Mouse (Mus musculus) hindbrain, embryonic 16.5 days (tissue): Measurements from ENCODE around the gene Grm7. TPM values are rescaled to one million over a fixed set of nuclear protein-coding genes. Genes with fewer than 3 reads are reported as not detected.

Experiments
- ATAC-seq: fragments of 200-750 bp; cut with Nextera tagmentation; 2 replicates; pipeline ENCODE4 v1.8.0; 2017; ENCODE audit warnings: moderate TSS enrichment, moderate library complexity
- H3K27ac ChIP-seq: fragments of 300-500 bp; sonication (generic); 2 replicates; pipeline ENCODE4 v1.5.1; 2014; ENCODE audit warnings: low read depth, mild to moderate bottlenecking, control low read depth, low read length, moderate library complexity
- H3K27me3 ChIP-seq: fragments of 300-500 bp; sonication (generic); replicated peaks from 2 replicates; pipeline ENCODE4 v1.6.1; 2014; ENCODE audit warnings: low read length; ENCODE audit not compliant: control insufficient read depth, insufficient read depth
- H3K36me3 ChIP-seq: fragments of 300-500 bp; sonication (generic); 2 replicates; pipeline ENCODE4 v1.6.1; 2014; ENCODE audit warnings: mild to moderate bottlenecking, low read length, moderate library complexity, mixed read lengths; ENCODE audit not compliant: control insufficient read depth, insufficient read depth
- H3K4me1 ChIP-seq: fragments of 300-500 bp; sonication (generic); 2 replicates; pipeline ENCODE4 v1.6.1; 2014; ENCODE audit warnings: low read depth, low read length; ENCODE audit not compliant: control insufficient read depth, insufficient read depth
- H3K4me2 ChIP-seq: fragments of 300-500 bp; sonication (generic); 2 replicates; pipeline ENCODE4 v1.6.1; 2014; ENCODE audit warnings: mild to moderate bottlenecking, low read length, control low read depth, moderate library complexity
- H3K4me3 ChIP-seq: fragments of 300-500 bp; sonication (generic); 2 replicates; pipeline ENCODE4 v1.5.1; 2014; ENCODE audit warnings: mild to moderate bottlenecking, low read length, control low read depth, moderate library complexity
- H3K9ac ChIP-seq: fragments of 300-500 bp; sonication (generic); 2 replicates; pipeline ENCODE4 v1.6.1; 2014; ENCODE audit warnings: low read depth, mild to moderate bottlenecking, control low read depth, low read length, moderate library complexity
- H3K9me3 ChIP-seq: fragments of 300-500 bp; sonication (generic); 2 replicates; pipeline ENCODE4 v1.6.1; 2014; ENCODE audit warnings: mild to moderate bottlenecking, low read length, moderate library complexity; ENCODE audit not compliant: control insufficient read depth
- WGBS: fragments of 180-500 bp; shearing (Covaris S2); extraction: QIAGEN DNeasy Blood & Tissue Kit; methylation state at CpG from one replicate; pipeline ENCODE4 v1.1.7; 2014; 5-methylcytosine and 5-hydroxymethylcytosine counted together
- polyA plus RNA-seq: library from polyadenylated mRNA; unstranded; fragments of >200 nt; fragmentation: Nextera tagmentation; extraction: Ambion mirVana; gene quantifications from 2 replicates; pipeline ENCODE4 v1.2.1, GENCODE M21; 2015

Grm7 gene
- polyA plus RNA-seq, 1 experiment from 2014 or later = 42.3 TPM

DNA sequence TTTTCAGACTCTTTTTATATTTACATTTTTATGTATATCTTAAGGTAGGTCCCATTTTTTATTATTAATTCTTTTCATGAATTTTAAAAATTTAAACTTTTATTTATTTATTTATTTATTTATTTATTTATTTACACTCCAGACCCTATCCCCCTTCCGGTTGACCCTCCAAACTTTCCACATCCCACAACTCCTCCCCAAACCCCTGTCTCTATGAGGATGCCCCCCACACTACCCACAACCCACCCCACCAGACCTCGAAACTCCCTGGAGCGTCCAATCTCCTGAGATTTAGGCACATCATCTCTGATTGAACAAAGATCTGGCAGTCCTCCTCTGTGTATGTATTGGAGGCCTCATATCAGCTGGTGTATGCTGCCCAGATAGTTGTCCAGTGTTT is 69.6 kb downstream of the Grm7 start:
- Histone ChIP-seq H3K9me3 (no peaks in the 10 kb centered on the region), H3K27ac (no peak overlapping the region), H3K4me2 (no peak overlapping the region), H3K27me3 (no peaks in the 10 kb centered on the region), H3K4me1 (no peaks in the 10 kb centered on the region), H3K9ac (no peak overlapping the region), H3K4me3 (no peak overlapping the region), H3K36me3 (no peaks in the 10 kb centered on the region)
- 94% methylated on average over 3 of the region's 3 CpGs for WGBS
- ATAC-seq = no peak

DNA sequence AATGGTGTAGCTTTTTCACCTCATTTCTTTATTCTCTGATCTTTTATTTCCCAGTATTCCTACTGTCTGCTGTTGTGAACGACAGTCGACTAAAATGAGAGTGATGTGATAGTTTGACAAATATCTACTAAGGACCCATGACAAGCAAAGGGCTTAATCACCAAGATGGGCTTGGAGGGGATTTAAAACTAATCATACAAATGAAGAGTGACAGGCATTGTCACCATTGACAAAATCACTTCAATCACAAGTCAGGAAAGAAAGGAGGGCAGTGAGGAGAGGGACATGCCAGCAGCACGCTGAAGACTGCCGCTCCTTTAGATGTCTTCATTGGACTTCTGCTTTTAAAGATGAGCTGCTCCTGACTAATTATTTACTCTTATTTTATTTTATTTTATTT is 78.0 kb downstream of the Grm7 start:
- 78% methylated on average over 4 of the region's 4 CpGs for WGBS
- Histone ChIP-seq H3K36me3 (no peaks in the 10 kb centered on the region), H3K9ac (no peak overlapping the region), H3K4me1 (no peaks in the 10 kb centered on the region), H3K9me3 (no peaks in the 10 kb centered on the region), H3K27me3 (no peaks in the 10 kb centered on the region), H3K4me2 (no peak overlapping the region), H3K27ac (no peak overlapping the region), H3K4me3 (no peak overlapping the region)
- no peak for ATAC-seq

DNA sequence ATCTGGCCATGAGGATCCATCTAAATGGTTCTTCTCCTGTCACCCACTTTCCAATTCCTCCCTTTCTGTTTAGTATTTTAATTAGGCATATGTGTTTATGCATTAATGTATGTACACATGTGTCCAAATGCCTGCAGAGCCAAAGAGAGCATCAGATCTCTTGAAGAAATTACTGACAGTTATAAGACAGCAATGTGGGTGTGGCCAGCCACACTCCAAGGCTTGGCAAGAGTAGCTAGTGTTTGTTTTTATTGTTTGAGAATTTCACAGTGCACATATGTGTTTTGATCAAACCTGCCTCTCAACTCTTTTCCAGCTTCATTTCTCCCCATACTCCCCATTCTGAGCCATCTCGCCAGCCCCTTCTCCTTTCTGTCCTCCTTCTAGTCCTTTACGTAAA is 88.5 kb downstream of the Grm7 start:
- Histone ChIP-seq H3K4me2 (no peak overlapping the region), H3K9me3 (peaks cover 3% of the 10 kb centered on the region; the same call in 1 of the 2 replicates), H3K9ac (no peak overlapping the region), H3K36me3 (no peaks in the 10 kb centered on the region), H3K4me1 (no peaks in the 10 kb centered on the region), H3K27ac (no peak overlapping the region), H3K27me3 (no peaks in the 10 kb centered on the region), H3K4me3 (no peak overlapping the region)
- ATAC-seq = no peak
- WGBS = 89% methylated on average over 2 of the region's 2 CpGs

DNA sequence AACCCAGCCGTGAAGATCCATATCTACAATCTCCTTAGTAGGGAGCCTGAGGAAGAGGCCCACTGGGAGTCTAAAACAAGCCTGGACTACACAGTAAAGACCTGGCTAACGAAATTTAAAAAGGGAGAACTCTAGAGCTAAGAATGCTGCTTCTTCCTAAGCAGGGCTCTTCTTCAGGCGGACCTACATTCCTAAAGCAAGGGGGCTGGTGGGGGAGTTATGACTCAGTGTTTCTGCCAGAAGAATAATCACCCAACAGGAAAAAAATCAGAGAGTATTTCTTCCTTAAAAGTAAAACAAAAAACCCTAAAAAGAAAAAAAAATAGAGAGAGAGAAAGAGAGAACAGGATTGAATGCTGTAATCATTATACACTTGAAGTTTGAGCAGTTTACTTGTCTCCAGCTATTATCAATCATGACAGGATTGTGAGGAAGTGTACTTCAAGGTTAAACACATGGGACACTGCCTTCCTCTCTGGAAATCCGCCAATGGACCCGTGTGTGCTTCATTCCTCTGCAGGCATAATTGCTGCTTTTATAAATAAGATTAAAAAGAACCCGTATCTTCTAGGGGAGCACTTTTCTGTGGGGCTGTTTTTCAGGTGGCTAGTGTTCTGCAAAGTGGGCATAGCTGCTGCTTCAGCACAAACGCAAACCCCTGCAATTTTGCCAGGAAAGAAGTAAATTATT is 98.7 kb downstream of the Grm7 start:
- H3K9ac ChIP-seq = no peak overlapping the region
- H3K27me3 ChIP-seq = no peaks in the 10 kb centered on the region
- WGBS = 59% methylated on average over 7 of the region's 7 CpGs
- no peaks in the 10 kb centered on the region for H3K9me3 ChIP-seq
- no peak for ATAC-seq
- no peaks in the 10 kb centered on the region for H3K4me1 ChIP-seq
- no peak overlapping the region for H3K4me3 ChIP-seq
- H3K27ac ChIP-seq = no peak overlapping the region
- H3K36me3 ChIP-seq = no peaks in the 10 kb centered on the region
- no peak overlapping the region for H3K4me2 ChIP-seq

DNA sequence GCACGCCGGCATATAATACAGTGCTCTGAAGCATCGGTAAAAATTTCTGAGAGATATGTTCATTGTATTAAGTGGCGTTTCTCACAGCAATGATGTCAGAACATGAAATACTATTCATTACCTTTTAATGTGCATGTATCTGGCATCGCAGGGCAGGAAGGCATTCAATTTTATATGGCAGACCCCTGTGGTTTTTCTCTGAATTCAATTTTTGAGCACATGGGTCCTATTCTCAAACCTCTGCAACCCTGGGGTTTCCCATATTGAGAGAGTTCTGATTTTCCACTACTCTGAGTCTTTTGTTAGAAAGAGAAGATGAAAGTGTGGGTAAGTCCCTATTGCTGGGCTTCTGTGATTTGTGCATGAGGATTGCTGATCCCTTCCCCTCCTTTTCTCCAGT is 110.5 kb downstream of the Grm7 start:
- H3K36me3 ChIP-seq = no peaks in the 10 kb centered on the region

DNA sequence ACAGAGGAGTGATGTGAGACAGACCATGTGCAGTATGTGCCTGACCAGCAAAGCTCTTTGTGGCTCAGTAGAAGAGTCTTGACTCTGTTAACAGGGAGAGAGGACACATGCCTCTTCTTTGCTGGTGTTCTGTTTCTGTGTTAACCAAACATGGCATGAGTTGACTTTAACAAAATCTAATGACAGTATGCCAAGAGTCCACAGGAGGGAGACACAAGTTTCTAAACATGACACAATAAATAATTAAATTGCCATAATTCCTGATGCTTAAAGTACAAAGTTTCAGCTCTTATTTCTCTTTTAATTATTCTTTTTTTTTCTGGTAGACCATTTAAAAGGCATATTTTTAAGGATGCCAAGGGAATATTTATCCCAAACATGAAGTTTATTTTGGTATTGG is 124.2 kb downstream of the Grm7 start:
- H3K9me3 ChIP-seq = no peaks in the 10 kb centered on the region
- no peak overlapping the region for H3K27ac ChIP-seq
- no peak overlapping the region for H3K4me2 ChIP-seq
- H3K27me3 ChIP-seq = no peaks in the 10 kb centered on the region
- H3K4me3 ChIP-seq = no peak overlapping the region
- no peak for ATAC-seq
- no peak overlapping the region for H3K9ac ChIP-seq
- peaks cover 2% of the 10 kb centered on the region for H3K4me1 ChIP-seq
- no peaks in the 10 kb centered on the region for H3K36me3 ChIP-seq

More for the DNA sequence above, 110.5 kb downstream of the Grm7 start:
- H3K27ac ChIP-seq = no peak overlapping the region
- H3K4me3 ChIP-seq = no peak overlapping the region
- H3K4me1 ChIP-seq = no peaks in the 10 kb centered on the region
- H3K4me2 ChIP-seq = no peak overlapping the region
- H3K9me3 ChIP-seq = no peaks in the 10 kb centered on the region
- 65% methylated on average over 5 of the region's 5 CpGs for WGBS
- ATAC-seq = no peak
- H3K27me3 ChIP-seq = no peaks in the 10 kb centered on the region
- no peak overlapping the region for H3K9ac ChIP-seq

DNA sequence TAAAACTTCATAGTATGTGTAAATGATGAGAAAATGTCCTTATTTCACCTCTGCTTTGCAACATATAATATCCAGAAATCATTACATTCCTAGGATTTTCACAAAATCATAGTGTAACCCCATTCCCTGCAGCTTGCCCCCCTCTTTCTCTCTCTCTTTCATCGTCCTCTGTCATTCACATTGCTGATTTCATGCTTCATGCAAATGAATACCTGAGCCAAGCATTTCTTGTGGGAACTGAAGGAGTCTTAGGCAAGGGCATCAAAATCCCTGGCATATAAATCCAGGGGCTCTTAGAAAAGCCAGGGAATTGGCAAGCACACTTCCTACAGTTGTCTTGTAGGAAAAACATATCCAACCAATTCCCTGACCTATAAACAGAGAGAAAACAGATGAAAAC is 127.3 kb downstream of the Grm7 start:
- no peak overlapping the region for H3K4me3 ChIP-seq
- WGBS = 13% methylated on average over 1 of the region's 1 CpGs
- no peak for ATAC-seq
- H3K36me3 ChIP-seq = no peaks in the 10 kb centered on the region
- H3K4me2 ChIP-seq = no peak overlapping the region
- H3K27ac ChIP-seq = no peak overlapping the region
- H3K9me3 ChIP-seq = no peaks in the 10 kb centered on the region
- H3K4me1 ChIP-seq = peaks cover 2% of the 10 kb centered on the region
- no peaks in the 10 kb centered on the region for H3K27me3 ChIP-seq
- H3K9ac ChIP-seq = no peak overlapping the region

DNA sequence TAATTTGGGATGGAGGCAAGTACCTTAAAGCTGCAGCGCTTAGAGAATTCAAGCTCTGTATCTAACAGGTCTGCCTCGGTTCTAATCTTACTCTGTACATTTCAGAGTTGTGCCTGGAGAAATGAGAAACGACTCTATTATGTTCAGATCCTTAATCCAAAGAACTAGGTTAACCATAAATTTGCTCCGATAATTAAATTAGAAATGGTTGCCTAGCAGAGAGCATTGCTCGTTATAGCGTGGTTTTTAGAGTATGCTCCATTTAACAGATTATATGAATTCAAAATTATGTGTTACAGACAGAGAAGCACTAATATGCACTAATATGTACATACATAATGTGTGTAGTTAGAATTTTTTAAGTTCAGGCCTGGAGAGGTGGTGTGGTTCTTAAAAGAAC is 130.7 kb downstream of the Grm7 start:
- H3K4me1 ChIP-seq = no peaks in the 10 kb centered on the region
- no peak for ATAC-seq
- H3K9ac ChIP-seq = no peak overlapping the region
- no peaks in the 10 kb centered on the region for H3K9me3 ChIP-seq
- H3K4me2 ChIP-seq = no peak overlapping the region
- no peak overlapping the region for H3K4me3 ChIP-seq
- H3K27me3 ChIP-seq = no peaks in the 10 kb centered on the region
- 61% methylated on average over 6 of the region's 6 CpGs for WGBS
- H3K27ac ChIP-seq = no peak overlapping the region
- no peaks in the 10 kb centered on the region for H3K36me3 ChIP-seq

DNA sequence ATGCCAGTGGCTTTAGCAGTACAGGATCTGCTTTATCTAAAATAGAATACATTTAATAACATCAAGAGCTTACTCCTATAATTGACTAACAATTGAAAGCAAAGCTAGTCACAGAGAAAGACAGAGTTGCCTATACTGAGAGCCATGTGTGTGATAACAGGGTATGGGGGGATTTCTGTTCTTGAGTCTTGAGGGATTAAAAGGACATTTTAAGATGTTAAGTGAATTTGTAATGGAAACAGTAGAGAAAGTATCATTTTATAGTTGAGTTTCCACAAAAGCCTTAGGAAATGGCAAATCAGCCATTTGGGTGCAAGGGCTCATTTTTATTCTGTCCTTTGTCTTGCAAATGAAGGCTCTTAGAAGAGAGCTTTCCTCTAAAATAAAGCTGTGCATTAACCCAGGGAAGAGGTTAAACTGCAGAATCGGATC is 140.1 kb downstream of the Grm7 start:
- Histone ChIP-seq H3K27me3 (no peaks in the 10 kb centered on the region), H3K36me3 (no peaks in the 10 kb centered on the region), H3K9me3 (no peaks in the 10 kb centered on the region), H3K4me3 (no peak overlapping the region), H3K4me2 (no peak overlapping the region), H3K27ac (no peak overlapping the region), H3K9ac (no peak overlapping the region), H3K4me1 (no peaks in the 10 kb centered on the region)
- ATAC-seq = no peak
- WGBS = 29% methylated on average over 1 of the region's 1 CpGs

DNA sequence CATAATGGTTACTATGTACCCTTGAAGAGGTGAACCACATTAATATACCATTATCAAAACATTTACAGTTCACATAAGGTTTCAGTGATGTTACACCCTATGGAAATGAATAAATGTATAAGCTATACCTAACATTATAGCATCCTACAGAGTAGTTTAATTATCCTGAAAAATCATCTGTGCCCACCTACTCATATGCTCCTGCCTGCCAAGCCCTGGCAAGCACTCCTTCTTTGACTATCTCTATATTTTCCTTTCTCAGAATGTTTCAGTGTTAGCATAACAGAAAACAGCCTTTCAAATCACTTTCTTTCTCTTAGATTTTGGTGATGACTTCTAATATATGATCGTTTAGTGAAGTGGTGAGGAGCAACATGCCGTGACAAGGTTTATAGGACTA is 147.3 kb downstream of the Grm7 start:
- 93% methylated on average over 2 of the region's 2 CpGs for WGBS
- H3K9me3 ChIP-seq = no peaks in the 10 kb centered on the region
- H3K9ac ChIP-seq = no peak overlapping the region
- ATAC-seq = no peak
- no peak overlapping the region for H3K4me3 ChIP-seq
- H3K4me2 ChIP-seq = no peak overlapping the region
- no peaks in the 10 kb centered on the region for H3K36me3 ChIP-seq
- no peak overlapping the region for H3K27ac ChIP-seq
- H3K27me3 ChIP-seq = no peaks in the 10 kb centered on the region
- H3K4me1 ChIP-seq = no peaks in the 10 kb centered on the region
